Mouse (Mus musculus): ENCODE results near the gene 4930447C04Rik. TPM values are rescaled to one million over a fixed set of nuclear protein-coding genes. Genes with fewer than 3 reads are reported as not detected.
A peak's percentile ranks its signal among the peaks of the same experiment; 100 is the strongest.

4930447C04Rik gene
- polyA plus RNA-seq, 1 experiment from 2014 or later, result 2.0 TPM

- Histone ChIP-seq H3K27me3 (ENCODE audit: insufficient read depth, poor library complexity, severe bottlenecking) (peaks cover 96% of the 10 kb centered on the region), H3K9me3 (no peaks in the 10 kb centered on the region), H3K4me3 (no peak overlapping the region), H3K4me1 (replicated peaks) (no peaks in the 10 kb centered on the region), H3K27ac (no peak overlapping the region), H3K36me3 (no peaks in the 10 kb centered on the region)
- 74% methylated on average over 4 of the region's 4 CpGs for WGBS
- DNase-seq (ENCODE audit: low spot score), result no peak
Measured at GRCm38 (mm10) chr12:72954906-72955305, 14.3 kb upstream of the 4930447C04Rik start.

GRCm38 (mm10) chr12:72953858-72954257 lies 13.3 kb upstream of the 4930447C04Rik start:
- peaks cover 96% of the 10 kb centered on the region for H3K27me3 ChIP-seq (ENCODE audit: insufficient read depth, poor library complexity, severe bottlenecking)
- WGBS, result 89% methylated on average over 5 of the region's 5 CpGs
- H3K4me1 ChIP-seq (replicated peaks), result no peaks in the 10 kb centered on the region
- no peaks in the 10 kb centered on the region for H3K36me3 ChIP-seq
- DNase-seq (ENCODE audit: low spot score), result no peak
- H3K4me3 ChIP-seq, result no peak overlapping the region
- H3K9me3 ChIP-seq, result no peaks in the 10 kb centered on the region
- H3K27ac ChIP-seq, result no peak overlapping the region

- WGBS, result 85% methylated on average over 5 of the region's 5 CpGs
- DNase-seq (ENCODE audit: low spot score), result no peak
- no peaks in the 10 kb centered on the region for H3K4me1 ChIP-seq (replicated peaks)
- H3K4me3 ChIP-seq, result no peak overlapping the region
- no peaks in the 10 kb centered on the region for H3K36me3 ChIP-seq
- H3K9me3 ChIP-seq, result no peaks in the 10 kb centered on the region
- peaks cover 98% of the 10 kb centered on the region for H3K27me3 ChIP-seq (ENCODE audit: insufficient read depth, poor library complexity, severe bottlenecking)
- H3K27ac ChIP-seq, result no peak overlapping the region
Measured at GRCm38 (mm10) chr12:72953089-72953488, 12.5 kb upstream of the 4930447C04Rik start.

- H3K4me3 ChIP-seq, result no peak overlapping the region
- WGBS, result 12% methylated on average over 2 of the region's 2 CpGs
- no peak for DNase-seq (ENCODE audit: low spot score)
- H3K27ac ChIP-seq, result no peak overlapping the region
- peaks cover 15% of the 10 kb centered on the region for H3K4me1 ChIP-seq (replicated peaks)
- no peaks in the 10 kb centered on the region for H3K9me3 ChIP-seq
- H3K27me3 ChIP-seq (ENCODE audit: insufficient read depth, poor library complexity, severe bottlenecking), result peaks cover 100% of the 10 kb centered on the region
- no peaks in the 10 kb centered on the region for H3K36me3 ChIP-seq
Measured at GRCm38 (mm10) chr12:72947335-72947734, 6.8 kb upstream of the 4930447C04Rik start.

GRCm38 (mm10) chr12:72946805-72947204 lies 6.2 kb upstream of the 4930447C04Rik start:
- peaks cover 100% of the 10 kb centered on the region for H3K27me3 ChIP-seq (ENCODE audit: insufficient read depth, poor library complexity, severe bottlenecking)
- DNase-seq (ENCODE audit: low spot score), result no peak
- H3K4me1 ChIP-seq (replicated peaks), result peaks cover 15% of the 10 kb centered on the region
- no peaks in the 10 kb centered on the region for H3K9me3 ChIP-seq
- H3K4me3 ChIP-seq, result no peak overlapping the region
- H3K27ac ChIP-seq, result no peak overlapping the region
- H3K36me3 ChIP-seq, result no peaks in the 10 kb centered on the region

GRCm38 (mm10) chr12:72946064-72946395 lies 5.5 kb upstream of the 4930447C04Rik start:
- H3K4me1 ChIP-seq (replicated peaks), result peaks cover 15% of the 10 kb centered on the region
- no peaks in the 10 kb centered on the region for H3K36me3 ChIP-seq
- H3K27me3 ChIP-seq (ENCODE audit: insufficient read depth, poor library complexity, severe bottlenecking), result peaks cover 100% of the 10 kb centered on the region
- 2% methylated on average over 8 of the region's 8 CpGs for WGBS
- no peaks in the 10 kb centered on the region for H3K9me3 ChIP-seq
- DNase-seq (ENCODE audit: low spot score), result no peak
- peak overlapping the region; percentile 74; the same call in 1 of the 2 replicates for H3K27ac ChIP-seq
- H3K4me3 ChIP-seq, result peak overlapping the region; percentile 53

- Histone ChIP-seq H3K27me3 (ENCODE audit: insufficient read depth, poor library complexity, severe bottlenecking) (peaks cover 100% of the 10 kb centered on the region), H3K9me3 (no peaks in the 10 kb centered on the region), H3K27ac (peak overlapping the region; percentile 74), H3K36me3 (no peaks in the 10 kb centered on the region), H3K4me1 (replicated peaks) (peaks cover 16% of the 10 kb centered on the region), H3K4me3 (peak overlapping the region; percentile 53)
- WGBS, result under 1% methylated on average over 89 of the region's 89 CpGs
- DNase-seq (ENCODE audit: low spot score), result peak; percentile 78
Measured at GRCm38 (mm10) chr12:72945301-72946063, 4.9 kb upstream of the 4930447C04Rik start.

- Histone ChIP-seq H3K27ac (0 out of 2 replicates have a peak overlapping the region, but pooled peaks have one; percentile 29), H3K9me3 (no peaks in the 10 kb centered on the region), H3K4me1 (replicated peaks) (peaks cover 25% of the 10 kb centered on the region), H3K36me3 (no peaks in the 10 kb centered on the region), H3K4me3 (peak overlapping the region; percentile 53), H3K27me3 (ENCODE audit: insufficient read depth, poor library complexity, severe bottlenecking) (peaks cover 100% of the 10 kb centered on the region)
- DNase-seq (ENCODE audit: low spot score), result no peak
- 1% methylated on average over 24 of the region's 24 CpGs for WGBS
Measured at GRCm38 (mm10) chr12:72944411-72945225, 4.0 kb upstream of the 4930447C04Rik start.

- no peak for DNase-seq (ENCODE audit: low spot score)
- no peak overlapping the region for H3K4me3 ChIP-seq
Measured at GRCm38 (mm10) chr12:72943574-72944110, 3.1 kb upstream of the 4930447C04Rik start.

GRCm38 (mm10) chr12:72942171-72942570 lies 1.6 kb upstream of the 4930447C04Rik start:
- 22% methylated on average over 6 of the region's 6 CpGs for WGBS
- H3K36me3 ChIP-seq, result no peaks in the 10 kb centered on the region
- DNase-seq (ENCODE audit: low spot score), result no peak
- peaks cover 31% of the 10 kb centered on the region for H3K4me1 ChIP-seq (replicated peaks)
- H3K27ac ChIP-seq, result no peak overlapping the region
- peaks cover 100% of the 10 kb centered on the region for H3K27me3 ChIP-seq (ENCODE audit: insufficient read depth, poor library complexity, severe bottlenecking)
- no peak overlapping the region for H3K4me3 ChIP-seq
- H3K9me3 ChIP-seq, result no peaks in the 10 kb centered on the region

More at GRCm38 (mm10) chr12:72943574-72944110, 3.1 kb upstream of the 4930447C04Rik start:
- Histone ChIP-seq H3K9me3 (no peaks in the 10 kb centered on the region), H3K27ac (no peak overlapping the region), H3K36me3 (no peaks in the 10 kb centered on the region), H3K4me1 (replicated peaks) (peaks cover 31% of the 10 kb centered on the region), H3K27me3 (ENCODE audit: insufficient read depth, poor library complexity, severe bottlenecking) (peaks cover 100% of the 10 kb centered on the region)
- WGBS, result 11% methylated on average over 2 of the region's 2 CpGs

GRCm38 (mm10) chr12:72941398-72942051 lies 951 bp upstream of the 4930447C04Rik start:
- H3K27me3 ChIP-seq (ENCODE audit: insufficient read depth, poor library complexity, severe bottlenecking), result peaks cover 100% of the 10 kb centered on the region
- peaks cover 31% of the 10 kb centered on the region for H3K4me1 ChIP-seq (replicated peaks)
- WGBS, result under 1% methylated on average over 32 of the region's 32 CpGs
- DNase-seq (ENCODE audit: low spot score), result peak; percentile 60
- H3K9me3 ChIP-seq, result no peaks in the 10 kb centered on the region
- H3K27ac ChIP-seq, result no peak overlapping the region
- H3K4me3 ChIP-seq, result peak overlapping the region; percentile 16; the same call in 1 of the 2 replicates
- H3K36me3 ChIP-seq, result no peaks in the 10 kb centered on the region

GRCm38 (mm10) chr12:72940822-72941397 lies 336 bp upstream of the 4930447C04Rik start:
- H3K9me3 ChIP-seq, result no peaks in the 10 kb centered on the region
- peak overlapping the region; percentile 43; the same call in 1 of the 2 replicates for H3K4me3 ChIP-seq
- no peak overlapping the region for H3K27ac ChIP-seq
- DNase-seq (ENCODE audit: low spot score), result peak; percentile 43
- H3K4me1 ChIP-seq (replicated peaks), result peaks cover 30% of the 10 kb centered on the region
- no peaks in the 10 kb centered on the region for H3K36me3 ChIP-seq
- H3K27me3 ChIP-seq (ENCODE audit: insufficient read depth, poor library complexity, severe bottlenecking), result peaks cover 100% of the 10 kb centered on the region
- 2% methylated on average over 11 of the region's 11 CpGs for WGBS

Data from hindbrain, embryonic 10.5 days (tissue).